Mouse (Mus musculus): ENCODE measurements around the gene Dock9. TPM values are rescaled to one million over a fixed set of nuclear protein-coding genes. Genes with fewer than 3 reads are reported as not detected.

Dock9 gene
- polyA plus RNA-seq, 1 experiment = 0.04 TPM

DNA sequence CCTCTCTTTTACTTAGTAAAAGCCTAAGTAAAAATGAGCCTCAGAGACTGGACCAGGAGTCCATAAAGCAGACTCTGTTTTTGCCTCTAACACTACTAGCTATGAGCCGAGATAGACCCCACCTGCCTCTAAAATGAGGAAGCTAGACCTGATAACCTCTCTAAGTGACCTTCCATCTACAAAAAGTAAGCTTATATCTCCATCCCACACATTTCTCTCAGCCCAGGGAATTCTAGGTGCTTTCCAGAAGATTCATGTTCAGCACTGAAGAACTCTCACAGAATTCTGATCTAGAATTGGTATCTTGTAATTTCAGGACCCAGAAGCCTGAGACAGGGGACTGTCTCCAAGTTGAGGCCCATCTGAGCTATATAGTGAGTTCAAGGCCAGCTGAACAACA, 12.2 kb downstream of the Dock9 start:
- Histone ChIP-seq H3K4me1 (ENCODE audit: control insufficient read depth) (no peaks in the 10 kb centered on the region), H3K27me3 (ENCODE audit: control insufficient read depth) (no peaks in the 10 kb centered on the region), H3K9me3 (ENCODE audit: control insufficient read depth, low read length) (no peaks in the 10 kb centered on the region), H3K36me3 (ENCODE audit: control insufficient read depth) (no peaks in the 10 kb centered on the region), H3K4me3 (replicated peaks) (no peak overlapping the region)
- no peak for TF ChIP-seq GATA1 (IDR thresholded peaks at IDR 0.05; ENCODE audit: low read length)
- no peak for TF ChIP-seq TAL1 (IDR thresholded peaks at IDR 0.05; ENCODE audit: low read length)

DNA sequence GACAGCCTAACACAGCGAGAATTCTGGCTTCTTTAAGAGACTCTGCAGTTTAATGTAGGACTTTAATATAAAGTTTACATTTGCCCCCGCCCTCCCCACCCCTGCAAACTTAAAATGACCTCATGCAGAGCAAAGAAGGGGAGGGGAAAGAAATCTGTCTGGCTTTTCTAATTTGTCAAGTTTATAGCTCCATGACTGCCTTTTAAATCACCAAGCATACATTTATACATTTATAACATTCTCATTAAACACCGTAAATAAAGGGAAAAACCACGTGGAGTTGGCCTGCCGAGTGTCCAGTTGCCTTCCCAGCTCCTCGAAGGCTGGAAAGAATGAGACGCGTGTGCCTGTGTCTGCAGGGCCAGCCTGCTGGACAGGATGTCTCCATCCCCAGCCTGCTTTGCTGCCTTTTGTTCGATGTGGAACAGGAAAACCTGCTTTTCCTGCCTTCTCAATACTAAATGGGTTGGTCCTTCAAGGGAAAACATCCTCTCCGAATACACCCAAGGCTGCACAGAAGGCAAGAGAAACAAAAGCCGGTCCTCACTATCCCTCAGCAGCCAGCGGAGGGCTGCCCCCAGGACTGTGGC, 16.6 kb downstream of the Dock9 start:
- H3K4me3 ChIP-seq (replicated peaks) = no peak overlapping the region
- H3K9me3 ChIP-seq (ENCODE audit: control insufficient read depth, low read length) = no peaks in the 10 kb centered on the region
- TF ChIP-seq GATA1 (IDR thresholded peaks at IDR 0.05; ENCODE audit: low read length) (no peak), TAL1 (IDR thresholded peaks at IDR 0.05; ENCODE audit: low read length) (no peak)
- no peaks in the 10 kb centered on the region for H3K36me3 ChIP-seq (ENCODE audit: control insufficient read depth)
- H3K4me1 ChIP-seq (ENCODE audit: control insufficient read depth) = no peaks in the 10 kb centered on the region
- H3K27me3 ChIP-seq (ENCODE audit: control insufficient read depth) = no peaks in the 10 kb centered on the region

DNA sequence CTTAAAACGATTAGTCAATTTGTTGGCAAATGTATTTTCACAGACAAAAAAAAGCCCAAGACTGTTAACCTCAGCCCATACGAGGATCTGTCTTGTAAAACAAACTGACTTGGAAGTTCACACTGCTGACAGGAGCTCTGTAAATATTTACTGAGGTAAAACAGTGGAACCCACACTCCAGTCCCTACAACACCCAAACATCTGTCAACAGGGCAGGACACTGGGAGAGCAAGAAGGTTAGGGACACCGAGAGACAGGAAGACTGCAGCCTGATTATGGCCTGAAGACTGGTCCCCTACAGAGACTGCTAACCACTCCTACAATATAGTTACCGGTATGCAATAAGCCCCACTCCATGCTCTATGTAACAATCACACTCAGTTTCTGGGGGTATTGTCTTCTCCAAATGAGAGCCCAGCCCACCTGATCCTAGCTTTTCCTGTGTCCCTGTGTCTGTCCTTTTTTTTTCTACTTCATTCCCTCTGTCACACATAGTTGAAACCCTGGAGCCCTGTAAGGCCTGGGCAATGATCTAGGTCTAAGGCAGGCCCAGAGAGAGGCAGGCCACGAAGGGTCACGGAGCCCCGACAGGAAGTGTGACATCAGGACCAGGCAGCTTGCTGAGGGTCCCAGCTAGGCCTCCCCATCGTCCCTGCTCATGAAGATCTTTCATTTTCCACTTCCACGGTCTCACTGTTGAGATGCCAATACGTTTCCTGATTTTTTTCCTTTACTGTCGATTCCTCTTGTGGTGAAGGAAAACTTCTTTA, 17.3 kb downstream of the Dock9 start:
- Histone ChIP-seq H3K9me3 (ENCODE audit: control insufficient read depth, low read length) (no peaks in the 10 kb centered on the region), H3K27me3 (ENCODE audit: control insufficient read depth) (no peaks in the 10 kb centered on the region), H3K4me1 (ENCODE audit: control insufficient read depth) (no peaks in the 10 kb centered on the region), H3K36me3 (ENCODE audit: control insufficient read depth) (no peaks in the 10 kb centered on the region), H3K4me3 (replicated peaks) (no peak overlapping the region)
- no peak for TF ChIP-seq GATA1 (IDR thresholded peaks at IDR 0.05; ENCODE audit: low read length)
- no peak for TF ChIP-seq TAL1 (IDR thresholded peaks at IDR 0.05; ENCODE audit: low read length)

DNA sequence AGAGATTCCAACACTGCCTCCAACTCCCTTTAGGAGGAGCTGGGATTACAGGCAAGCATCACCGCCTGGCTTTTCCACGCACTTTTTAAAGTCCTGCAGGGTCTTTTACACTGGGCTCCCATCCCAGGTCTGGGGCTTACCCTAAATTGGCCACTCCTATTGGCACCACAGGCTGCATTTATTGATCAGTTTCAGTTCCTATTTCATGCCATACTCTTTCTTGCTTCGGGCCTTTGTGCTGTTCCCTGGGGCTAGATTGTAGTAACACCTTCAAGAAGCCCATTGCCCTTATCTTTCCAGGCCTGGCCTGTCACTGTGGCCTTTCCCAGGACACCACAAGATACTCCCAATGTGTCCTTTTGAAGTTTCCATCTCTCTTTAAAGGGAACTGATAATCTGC, 18.0 kb downstream of the Dock9 start:
- Histone ChIP-seq H3K9me3 (ENCODE audit: control insufficient read depth, low read length) (no peaks in the 10 kb centered on the region), H3K36me3 (ENCODE audit: control insufficient read depth) (no peaks in the 10 kb centered on the region), H3K4me3 (replicated peaks) (no peak overlapping the region), H3K4me1 (ENCODE audit: control insufficient read depth) (no peaks in the 10 kb centered on the region), H3K27me3 (ENCODE audit: control insufficient read depth) (no peaks in the 10 kb centered on the region)
- TF ChIP-seq TAL1 (IDR thresholded peaks at IDR 0.05; ENCODE audit: low read length) (no peak), GATA1 (IDR thresholded peaks at IDR 0.05; ENCODE audit: low read length) (no peak)

DNA sequence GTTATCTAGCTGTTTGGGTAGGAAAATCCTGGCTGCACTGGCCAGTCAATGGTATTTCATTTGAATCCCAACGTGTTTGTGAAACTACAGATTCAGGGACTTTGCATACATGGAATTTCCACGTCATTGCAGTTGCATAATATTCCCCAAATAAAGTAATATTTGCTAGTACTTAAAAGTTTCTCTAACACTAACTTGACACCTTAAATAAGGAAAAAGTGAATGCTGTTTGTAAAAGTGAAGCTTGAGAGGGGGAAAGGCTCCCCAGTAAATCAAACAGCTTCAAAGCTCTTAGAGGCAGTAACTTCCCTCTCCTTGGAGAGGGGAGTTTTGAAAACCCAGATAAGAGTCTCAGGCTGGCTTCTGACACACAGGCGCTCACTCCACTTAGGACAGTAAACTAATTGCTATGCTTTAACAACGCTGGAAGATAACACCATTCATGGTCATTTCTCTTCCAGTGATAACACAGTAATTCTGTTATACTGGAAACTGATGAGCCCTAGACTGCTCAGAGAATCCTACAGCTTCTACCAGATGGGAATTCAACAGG, 20.3 kb downstream of the Dock9 start:
- Histone ChIP-seq H3K36me3 (ENCODE audit: control insufficient read depth) (no peaks in the 10 kb centered on the region), H3K27me3 (ENCODE audit: control insufficient read depth) (no peaks in the 10 kb centered on the region), H3K9me3 (ENCODE audit: control insufficient read depth, low read length) (no peaks in the 10 kb centered on the region), H3K4me1 (ENCODE audit: control insufficient read depth) (no peaks in the 10 kb centered on the region), H3K4me3 (replicated peaks) (no peak overlapping the region)
- TF ChIP-seq TAL1 (IDR thresholded peaks at IDR 0.05; ENCODE audit: low read length) (no peak), GATA1 (IDR thresholded peaks at IDR 0.05; ENCODE audit: low read length) (no peak)

DNA sequence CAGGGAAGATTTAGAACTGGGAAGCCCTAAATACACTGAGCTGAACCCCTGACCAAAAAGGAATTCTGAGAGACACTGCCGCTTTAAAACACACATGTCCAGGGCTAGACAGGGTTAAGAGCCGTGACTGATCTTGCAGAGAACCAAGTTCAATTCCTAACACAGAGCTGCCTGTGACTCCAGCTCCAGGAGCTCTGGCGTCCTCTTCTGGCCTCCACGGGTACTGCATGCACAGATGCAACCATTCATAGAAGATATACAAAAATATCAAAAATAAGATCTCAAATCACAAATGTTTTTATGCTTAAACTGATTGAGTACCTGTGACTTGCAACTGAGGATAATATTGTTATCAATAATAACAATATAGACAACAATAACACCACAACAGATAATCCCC, 20.9 kb downstream of the Dock9 start:
- TF ChIP-seq GATA1 (IDR thresholded peaks at IDR 0.05; ENCODE audit: low read length) = no peak
- no peak for TF ChIP-seq TAL1 (IDR thresholded peaks at IDR 0.05; ENCODE audit: low read length)
- no peaks in the 10 kb centered on the region for H3K4me1 ChIP-seq (ENCODE audit: control insufficient read depth)
- H3K4me3 ChIP-seq (replicated peaks) = no peak overlapping the region
- no peaks in the 10 kb centered on the region for H3K36me3 ChIP-seq (ENCODE audit: control insufficient read depth)
- no peaks in the 10 kb centered on the region for H3K27me3 ChIP-seq (ENCODE audit: control insufficient read depth)
- no peaks in the 10 kb centered on the region for H3K9me3 ChIP-seq (ENCODE audit: control insufficient read depth, low read length)

DNA sequence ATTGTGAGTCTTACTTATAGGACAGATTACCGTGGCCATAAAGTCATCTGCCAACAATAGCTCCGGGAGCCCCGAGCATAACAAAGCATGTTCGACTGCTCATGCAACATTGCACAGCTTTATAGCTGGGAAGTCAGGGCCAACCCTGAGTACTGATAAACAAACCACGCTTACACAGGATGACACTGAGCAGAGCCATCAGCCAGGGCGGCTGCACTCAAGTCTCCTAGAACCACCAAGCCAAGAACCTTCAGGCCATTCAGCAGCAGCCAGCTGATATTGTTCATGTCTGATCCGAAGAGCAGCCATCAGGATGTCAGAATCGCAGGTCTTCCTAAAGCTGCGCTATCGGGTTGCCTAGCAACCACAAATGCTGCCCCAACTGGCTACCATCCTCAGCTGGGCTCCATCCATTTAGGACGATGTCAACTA, 35.6 kb downstream of the Dock9 start:
- Histone ChIP-seq H3K4me1 (ENCODE audit: control insufficient read depth) (no peaks in the 10 kb centered on the region), H3K36me3 (ENCODE audit: control insufficient read depth) (no peaks in the 10 kb centered on the region), H3K27me3 (ENCODE audit: control insufficient read depth) (no peaks in the 10 kb centered on the region), H3K4me3 (replicated peaks) (no peak overlapping the region), H3K9me3 (ENCODE audit: control insufficient read depth, low read length) (no peaks in the 10 kb centered on the region)
- TF ChIP-seq GATA1 (IDR thresholded peaks at IDR 0.05; ENCODE audit: low read length) (no peak), TAL1 (IDR thresholded peaks at IDR 0.05; ENCODE audit: low read length) (no peak)

DNA sequence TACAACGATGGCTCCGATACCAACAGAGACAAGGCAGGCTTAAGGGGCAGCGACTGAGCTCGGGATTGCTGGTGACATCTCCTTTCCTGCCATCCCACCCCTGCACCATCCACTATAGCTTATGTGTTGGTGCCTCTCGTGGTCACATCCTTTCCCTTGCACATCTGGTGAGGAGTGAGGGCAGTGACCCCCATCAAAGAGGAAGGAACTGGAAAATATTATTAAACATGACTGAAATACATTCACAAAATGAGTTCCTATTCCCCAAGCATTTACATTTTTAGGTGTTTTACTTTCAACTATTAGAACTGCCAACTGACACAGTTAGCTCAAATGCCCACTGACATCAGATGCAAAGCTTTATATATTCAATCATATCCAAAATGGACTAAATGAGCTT, 37.2 kb downstream of the Dock9 start:
- H3K4me1 ChIP-seq (ENCODE audit: control insufficient read depth) = no peaks in the 10 kb centered on the region
- H3K4me3 ChIP-seq (replicated peaks) = no peak overlapping the region
- H3K36me3 ChIP-seq (ENCODE audit: control insufficient read depth) = no peaks in the 10 kb centered on the region
- H3K27me3 ChIP-seq (ENCODE audit: control insufficient read depth) = no peaks in the 10 kb centered on the region
- TF ChIP-seq TAL1 (IDR thresholded peaks at IDR 0.05; ENCODE audit: low read length) = no peak
- TF ChIP-seq GATA1 (IDR thresholded peaks at IDR 0.05; ENCODE audit: low read length) = no peak
- H3K9me3 ChIP-seq (ENCODE audit: control insufficient read depth, low read length) = no peaks in the 10 kb centered on the region

DNA sequence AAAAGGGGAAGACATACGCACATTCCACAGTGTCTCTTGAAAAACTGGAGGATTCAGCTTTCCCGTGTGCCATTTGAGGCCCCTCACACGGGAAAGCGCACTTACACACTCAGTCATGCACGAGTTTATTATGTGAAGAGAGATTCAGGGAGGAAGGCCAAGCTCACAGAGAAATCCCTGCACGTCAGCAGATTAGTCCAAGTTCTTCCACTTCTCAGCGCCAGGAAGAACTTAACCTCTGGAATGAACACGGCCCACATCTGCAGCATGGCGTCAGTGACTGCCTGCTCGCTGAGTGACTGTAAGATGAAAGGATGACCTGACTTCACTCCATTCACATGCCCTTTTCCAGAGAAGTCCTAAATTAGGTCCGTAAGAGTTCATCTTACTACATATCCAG, 43.5 kb downstream of the Dock9 start:
- TF ChIP-seq GATA1 (IDR thresholded peaks at IDR 0.05; ENCODE audit: low read length) (no peak), TAL1 (IDR thresholded peaks at IDR 0.05; ENCODE audit: low read length) (no peak)
- no peaks in the 10 kb centered on the region for H3K27me3 ChIP-seq (ENCODE audit: control insufficient read depth)
- H3K4me3 ChIP-seq (replicated peaks) = no peak overlapping the region
- no peaks in the 10 kb centered on the region for H3K9me3 ChIP-seq (ENCODE audit: control insufficient read depth, low read length)
- no peaks in the 10 kb centered on the region for H3K4me1 ChIP-seq (ENCODE audit: control insufficient read depth)
- H3K36me3 ChIP-seq (ENCODE audit: control insufficient read depth) = no peaks in the 10 kb centered on the region

Measured in erythroblast, embryonic 14.5 days (primary cell).